Mouse (Mus musculus): ENCODE results near the gene Slc3a2.

DNA sequence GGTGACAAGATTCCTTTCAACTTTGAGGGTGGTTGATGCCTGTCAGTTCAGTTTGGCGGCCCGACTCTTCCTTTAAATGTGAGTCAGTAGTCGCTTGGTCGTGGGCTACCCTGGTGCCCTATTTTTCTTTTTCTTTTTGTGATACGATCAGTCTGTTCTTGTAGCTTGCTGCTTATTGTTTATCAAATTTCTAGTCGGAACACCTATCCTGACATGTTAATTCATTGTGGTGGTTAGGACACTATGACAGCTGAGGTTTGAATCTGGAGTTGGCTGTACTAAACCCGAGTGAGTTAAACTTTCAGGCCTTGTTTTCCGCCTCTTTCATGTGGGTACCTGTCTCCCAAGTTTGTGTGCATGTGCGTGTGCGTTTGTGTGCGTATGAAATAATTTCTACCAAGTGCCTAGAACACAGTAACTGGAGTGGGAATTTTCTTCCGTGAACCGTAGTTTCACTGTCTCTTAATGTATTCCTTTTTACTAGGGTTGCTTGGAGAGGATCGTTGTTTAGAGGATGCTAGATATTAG lies 34.4 kb upstream of the Slc3a2 start:
- no peak for TF ChIP-seq GABPA (IDR thresholded peaks at IDR 0.05; ENCODE audit: insufficient replicate concordance, low read depth, low read length)
- no peak for TF ChIP-seq POLR2A (IDR thresholded peaks at IDR 0.05; ENCODE audit: low read depth, low read length)
- no peak for TF ChIP-seq JUND (conservative IDR thresholded peaks at IDR 0.05; ENCODE audit: low read depth, low read length)
- no peak for TF ChIP-seq UBTF (IDR thresholded peaks at IDR 0.05; ENCODE audit: low read depth, low read length)
- TF ChIP-seq CTCF (conservative IDR thresholded peaks at IDR 0.05 in 1 of 2, IDR thresholded peaks at IDR 0.05 in 1 of 2; ENCODE audit: low read depth in 2 of 2, low read length in 2 of 2), result no peak

Data from CH12.LX (cell line).